Mouse (Mus musculus): ENCODE data around the gene Ttc27.

DNA sequence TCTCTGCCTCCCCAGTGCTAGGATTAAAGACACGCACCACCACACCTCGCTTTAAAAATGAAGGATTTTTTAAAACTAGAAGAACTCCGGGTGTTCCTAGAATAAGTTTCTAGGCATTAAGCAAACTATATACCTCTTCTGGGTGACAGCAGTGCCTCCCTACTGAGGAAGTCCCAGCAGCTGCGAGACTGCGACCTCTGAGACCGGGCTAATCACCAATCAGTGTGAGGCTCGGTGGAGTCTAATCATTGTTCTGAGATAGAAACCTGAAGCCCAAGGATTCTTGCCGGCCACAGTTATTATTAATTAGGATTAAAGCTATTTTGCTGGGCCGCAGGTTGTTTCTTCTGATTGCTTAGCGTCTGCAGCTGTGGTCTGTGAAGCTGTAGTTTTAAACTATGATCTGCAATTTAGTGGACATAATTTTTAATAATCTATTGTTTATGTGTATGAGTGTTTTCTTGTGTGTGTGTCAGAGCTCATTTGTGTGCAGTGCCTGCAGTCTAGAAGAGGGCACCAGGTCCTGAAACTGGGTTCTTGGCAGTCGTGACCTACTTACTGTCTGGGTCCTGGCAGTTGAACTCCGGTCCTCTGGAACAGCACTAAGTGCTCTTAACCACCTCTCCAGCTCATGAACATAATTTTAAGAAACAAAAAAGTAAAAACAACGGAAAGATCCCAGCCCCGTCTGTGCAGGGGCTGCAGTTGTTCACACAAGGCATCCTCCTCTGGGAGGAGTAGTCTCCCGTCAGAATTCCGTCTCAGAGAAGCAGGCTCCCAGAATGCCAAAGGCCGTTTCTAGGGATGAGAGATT is 142.9 kb downstream of the Ttc27 start:
- TF ChIP-seq CTCF (IDR thresholded peaks at IDR 0.05; ENCODE audit: borderline replicate concordance, insufficient read depth, low read depth, low read length) (no peak), POLR2A (IDR thresholded peaks at IDR 0.05; ENCODE audit: borderline replicate concordance, insufficient read depth, low read length) (no peak)
